Mouse (Mus musculus) ES-E14 (cell line): Measurements from ENCODE around the gene Pmepa1. TPM values are rescaled to one million over a fixed set of nuclear protein-coding genes. Genes with fewer than 3 reads are reported as not detected.
A peak's percentile ranks its signal among the peaks of the same experiment; 100 is the strongest.

Experiments
- DNase-seq: peaks from one replicate; pipeline ENCODE4 v3.0.0-alpha.2; 2013; ENCODE audit warnings: low read depth, low spot score
- H3K27ac ChIP-seq: 2 replicates; pipeline ENCODE4 v1.5.1; 2012; ENCODE audit warnings: low read depth, mild to moderate bottlenecking, low read length, moderate library complexity, mixed read lengths; ENCODE audit not compliant: poor library complexity, insufficient read depth, severe bottlenecking
- H3K36me3 ChIP-seq: 2 replicates; pipeline ENCODE4 v1.6.1; 2012; ENCODE audit warnings: mild to moderate bottlenecking, low read length, moderate library complexity, mixed read lengths; ENCODE audit not compliant: control insufficient read depth, poor library complexity, insufficient read depth, severe bottlenecking
- H3K4me1 ChIP-seq, 2 experiments: fragments of 150-350 bp in 1 of 2; sonication (generic) in 1 of 2; 2 replicates each; pipeline ENCODE4 v1.6.1; 2012; ENCODE audit warnings: low read length in 2 of 2, mild to moderate bottlenecking in 1 of 2, mixed read lengths in 1 of 2; ENCODE audit not compliant: control insufficient read depth in 2 of 2, insufficient read depth in 2 of 2, poor library complexity in 1 of 2
- H3K4me3 ChIP-seq, 2 experiments: fragments of 150-350 bp in 1 of 2; sonication (generic) in 1 of 2; 2 replicates each; pipeline ENCODE4 v1.5.1; 2012; ENCODE audit warnings: low read length in 2 of 2, low read depth in 1 of 2, mild to moderate bottlenecking in 1 of 2, mixed read lengths in 1 of 2; ENCODE audit not compliant: insufficient read depth in 1 of 2, poor library complexity in 1 of 2, severe bottlenecking in 1 of 2
- H3K9ac ChIP-seq: 2 replicates; pipeline ENCODE4 v1.6.1; 2012; ENCODE audit warnings: low read depth, mild to moderate bottlenecking, low read length, mixed read lengths; ENCODE audit not compliant: poor library complexity, insufficient read depth, severe bottlenecking
- H3K9me3 ChIP-seq: fragments of 150-350 bp; sonication (generic); 2 replicates; pipeline ENCODE4 v1.6.1; 2012; ENCODE audit warnings: low read depth, mild to moderate bottlenecking, low read length; ENCODE audit not compliant: control insufficient read depth, insufficient read depth
- CHD2 ChIP-seq: IDR thresholded peaks from 2 replicates; pipeline ENCODE4 v1.6.1; 2014; ENCODE audit warnings: mild to moderate bottlenecking, low read depth, low read length, inconsistent platforms
- HCFC1 ChIP-seq: IDR thresholded peaks from 2 replicates; pipeline ENCODE4 v1.6.1; 2012; ENCODE audit warnings: low read length, inconsistent platforms, borderline replicate concordance; ENCODE audit not compliant: insufficient read depth
- MAFK ChIP-seq: IDR thresholded peaks from 2 replicates; pipeline ENCODE4 v1.6.1; 2014; ENCODE audit warnings: mild to moderate bottlenecking, low read depth, low read length, inconsistent platforms; ENCODE audit not compliant: insufficient read depth
- ZC3H11A ChIP-seq: IDR thresholded peaks from 2 replicates; pipeline ENCODE4 v1.6.1; 2012; ENCODE audit warnings: low read depth, mild to moderate bottlenecking, inconsistent platforms, low read length, borderline replicate concordance
- ZNF384 ChIP-seq: IDR thresholded peaks from 2 replicates; pipeline ENCODE4 v1.6.1; 2012; ENCODE audit warnings: low read depth, low read length, inconsistent platforms
- in situ Hi-C, 2 experiments: fragments of 600-800 bp; cut with MboI; formaldehyde crosslinking; loops; one replicate each; pipeline ENCODE4 v1.15.1; 2025; ENCODE audit warnings: low sequenced_read_pairs in 2 of 2, inconsistent platforms in 1 of 2; ENCODE audit not compliant: unreplicated experiment in 2 of 2
- total RNA-seq: library from RNA; depleted of rRNA; stranded (reverse); fragments of 300-350 nt; gene quantifications from 2 replicates; pipeline ENCODE4 v1.2.3, GENCODE M21; 2012

Gene Pmepa1
- total RNA-seq, 1 experiment, result 20.3 TPM

GRCm38 (mm10) chr2:173261497-173261896 lies 14.8 kb downstream of the Pmepa1 start:
- Histone ChIP-seq H3K27ac (no peak overlapping the region), H3K9me3 (no peaks in the 10 kb centered on the region), H3K4me1 (peaks cover 6 to 63% of the 10 kb centered on the region in 2 experiments), H3K36me3 (no peaks in the 10 kb centered on the region), H3K4me3 (no peak overlapping the region), H3K9ac (peak overlapping the region; percentile 20; the same call in 1 of the 2 replicates)
- in situ Hi-C loops, result no loop called here
- no peak for DNase-seq
- TF ChIP-seq MAFK, result no peak
- TF ChIP-seq ZNF384, result no peak
- TF ChIP-seq CHD2, result no peak
- no peak for TF ChIP-seq ZC3H11A
- no peak for TF ChIP-seq HCFC1

- Histone ChIP-seq H3K9me3 (no peaks in the 10 kb centered on the region), H3K9ac (no peak overlapping the region), H3K36me3 (no peaks in the 10 kb centered on the region), H3K4me1 (peaks cover 0 to 62% of the 10 kb centered on the region in 2 experiments), H3K4me3 (no peak overlapping the region), H3K27ac (no peak overlapping the region)
- in situ Hi-C loops, result no loop called here
- DNase-seq, result no peak
- TF ChIP-seq MAFK (no peak), CHD2 (no peak)
Measured at GRCm38 (mm10) chr2:173258459-173259091, 17.8 kb downstream of the Pmepa1 start.

- H3K27ac ChIP-seq, result no peak overlapping the region
- peaks cover 0 to 62% of the 10 kb centered on the region in 2 experiments; a peak in 3 of 4 replicates for H3K4me1 ChIP-seq
- TF ChIP-seq CHD2, result no peak
- TF ChIP-seq ZNF384, result no peak
- no peak for TF ChIP-seq HCFC1
- no peak for TF ChIP-seq MAFK
- TF ChIP-seq ZC3H11A, result no peak
- in situ Hi-C loops, result no loop called here
- no peak overlapping the region for H3K9ac ChIP-seq
- DNase-seq, result no peak
- no peak overlapping the region for H3K4me3 ChIP-seq
- H3K9me3 ChIP-seq, result no peaks in the 10 kb centered on the region
- no peaks in the 10 kb centered on the region for H3K36me3 ChIP-seq
Measured at GRCm38 (mm10) chr2:173257610-173258009, 18.7 kb downstream of the Pmepa1 start.

GRCm38 (mm10) chr2:173256552-173256949 lies 19.8 kb downstream of the Pmepa1 start:
- Histone ChIP-seq H3K4me3 (no peak overlapping the region), H3K9me3 (no peaks in the 10 kb centered on the region), H3K27ac (no peak overlapping the region), H3K36me3 (no peaks in the 10 kb centered on the region), H3K9ac (no peak overlapping the region), H3K4me1 (peaks cover 0 to 60% of the 10 kb centered on the region in 2 experiments; a peak in 3 of 4 replicates)
- in situ Hi-C loops, result no loop called here
- no peak for TF ChIP-seq ZNF384
- no peak for TF ChIP-seq HCFC1
- no peak for TF ChIP-seq MAFK
- TF ChIP-seq ZC3H11A, result no peak
- TF ChIP-seq CHD2, result no peak
- no peak for DNase-seq
